Mouse (Mus musculus) ovary, adult 10 weeks (tissue): Measurements from ENCODE around the gene Leap2. TPM values are rescaled to one million over a fixed set of nuclear protein-coding genes. Genes with fewer than 3 reads are reported as not detected.

Source experiments
- polyA plus RNA-seq: library from polyadenylated mRNA; stranded (reverse); fragments of 350-450 nt; fragmentation: Illumina TruSeq; extraction: RNeasy Lipid Tissue Mini Kit (QIAGEN cat#74804); gene quantifications from one replicate; pipeline ENCODE4 v1.2.3, GENCODE M21; 2014

Leap2 gene
- not detected for polyA plus RNA-seq

DNA sequence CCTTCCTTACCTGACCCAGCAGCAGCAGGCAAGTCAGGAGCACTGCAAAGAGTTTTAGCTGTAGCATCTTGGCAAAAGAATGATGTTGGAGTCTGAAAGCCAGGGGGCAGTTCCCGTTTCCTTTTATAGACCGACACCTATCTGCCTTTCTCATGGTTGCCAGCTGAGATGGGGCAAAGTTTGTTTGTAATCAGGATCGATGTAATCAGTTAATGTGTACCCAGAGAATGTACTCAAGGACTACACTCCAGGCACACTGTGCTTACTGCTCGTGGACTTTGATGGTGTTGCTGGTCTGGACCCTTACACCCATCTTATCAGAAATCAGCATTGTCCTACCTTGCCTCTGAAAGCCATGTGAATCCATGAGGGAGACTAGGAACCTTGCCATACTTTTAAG is at the start of gene Leap2:
Gene Leap2 (minus strand): TSS at position 135 of the 400 bp plus-strand sequence.

DNA sequence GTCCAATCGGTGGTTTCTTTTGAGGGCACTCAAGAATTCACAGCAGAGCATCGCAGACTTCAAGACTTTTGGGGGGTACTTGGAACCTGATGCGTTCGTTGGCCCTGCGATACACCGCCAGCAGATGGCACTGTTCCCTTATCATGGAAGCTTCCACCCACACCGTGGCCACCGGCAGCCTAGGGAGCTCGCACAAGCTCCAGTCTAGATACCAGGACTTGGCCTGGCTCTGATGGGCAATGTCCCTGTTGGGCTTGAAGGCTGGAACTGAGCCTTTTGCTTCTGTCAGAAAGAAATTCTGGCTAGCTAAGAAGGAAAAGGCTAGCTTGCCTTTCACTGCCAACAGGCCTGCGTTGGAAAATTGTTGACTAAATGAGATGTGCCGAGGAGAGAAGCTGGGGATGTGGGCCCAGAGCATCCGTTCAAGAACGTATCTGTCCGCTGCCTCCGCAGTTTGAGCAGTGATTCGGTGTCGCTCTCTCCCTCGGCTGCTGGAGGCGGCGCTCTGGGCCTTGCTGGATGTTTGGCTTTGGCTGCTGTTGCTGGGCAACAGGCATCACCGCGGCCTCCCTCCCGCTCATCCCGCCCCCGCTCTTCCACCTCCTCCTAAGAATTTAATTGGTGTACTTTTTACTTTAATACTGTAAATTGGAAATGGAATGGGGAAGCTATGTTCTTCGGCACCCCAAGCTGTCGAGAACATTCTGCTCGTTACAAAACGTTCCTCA is 47.2 kb upstream of the Leap2 start, which contains the start of gene Gm9837:
Gene Gm9837 (minus strand): TSS at position 512 of the 728 bp plus-strand sequence.

DNA sequence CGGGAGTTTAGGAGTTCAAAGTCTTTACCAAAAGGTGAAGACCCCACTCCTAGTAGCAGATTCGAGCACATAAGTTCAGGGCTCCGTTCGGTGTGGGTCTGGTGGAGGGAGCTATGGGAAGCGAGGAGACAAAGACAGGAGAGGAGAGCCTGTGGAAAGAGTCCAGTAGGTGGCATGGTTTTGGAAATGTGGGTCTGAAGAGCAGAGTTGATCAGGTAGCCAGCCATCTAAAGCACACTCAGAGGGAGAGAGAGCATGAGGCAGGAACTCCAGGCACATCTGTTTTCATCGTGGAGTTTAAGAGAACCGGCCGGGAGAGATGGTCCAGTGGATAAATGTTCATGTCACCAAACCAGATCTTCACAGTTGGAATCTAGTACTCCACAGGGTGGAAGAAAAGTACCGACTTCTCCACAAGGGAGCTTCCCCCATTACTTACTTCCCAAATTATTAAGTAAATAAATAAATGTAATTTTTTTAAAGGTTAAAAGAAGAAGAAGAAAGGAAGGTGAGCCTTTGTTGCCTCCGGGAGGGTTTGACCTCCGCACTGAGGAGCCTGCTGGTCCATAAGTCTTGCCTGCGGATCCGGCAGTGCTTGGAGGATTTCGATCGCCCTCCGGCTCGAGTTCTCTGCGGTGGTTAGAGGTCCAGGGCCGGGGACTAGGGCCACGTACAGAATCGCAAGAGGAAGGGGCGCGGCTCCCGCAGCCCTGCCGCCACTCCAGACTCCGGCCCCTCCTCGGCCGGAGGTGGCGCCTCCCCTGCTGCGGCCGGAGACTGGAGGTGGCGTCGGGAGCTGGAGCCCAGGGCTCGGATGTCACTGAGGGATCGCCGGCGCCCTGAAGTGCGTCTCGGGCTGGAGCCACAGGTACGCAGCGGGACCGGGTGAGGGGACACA is 33.8 kb upstream of the Leap2 start, which contains the start of the genes Gm10447 and Shroom1:
Gene Gm10447 (minus strand): TSS at position 637 of the 898 bp plus-strand sequence.
Gene Shroom1 (plus strand): TSS at position 732 of the 898 bp plus-strand sequence.

DNA sequence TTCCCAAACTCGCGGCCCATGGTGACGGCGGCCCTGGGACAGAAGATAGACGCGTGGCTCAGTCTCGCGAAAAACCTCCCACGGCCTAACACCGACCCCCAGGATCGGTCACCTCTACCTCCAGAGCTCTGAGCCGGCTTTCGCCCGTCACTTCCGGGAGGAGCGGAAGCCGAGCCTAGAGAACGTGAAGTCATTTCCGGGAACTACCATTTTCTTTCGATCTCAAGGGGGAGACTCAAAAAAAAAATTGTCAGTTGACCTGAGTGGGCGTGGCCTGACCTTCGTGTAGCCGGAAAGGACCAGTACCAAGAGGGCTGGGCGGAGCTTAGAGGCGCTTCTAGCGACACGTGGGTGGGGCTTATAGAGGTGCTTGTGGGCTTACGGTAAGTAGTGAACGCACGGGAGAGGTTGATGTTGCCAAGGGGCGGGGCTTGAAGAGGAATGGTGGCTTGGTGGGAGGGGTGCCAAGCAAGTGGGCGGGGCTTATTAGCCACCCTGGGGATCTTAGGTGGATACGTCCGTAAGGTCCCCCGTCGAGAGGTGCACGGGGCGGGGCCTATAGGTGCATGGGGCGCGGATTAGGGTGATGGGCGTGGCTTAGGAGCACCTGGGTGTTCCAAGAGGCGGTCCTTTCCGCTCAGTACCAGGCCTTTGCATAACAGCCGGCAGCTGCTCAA is 7.8 kb upstream of the Leap2 start, which contains the start of the genes Uqcrq and Gdf9:
Gene Uqcrq (minus strand): TSS at position 162 of the 677 bp plus-strand sequence.
Gene Gdf9 (plus strand): TSS at position 354 of the 677 bp plus-strand sequence.

Other genes starting within 250 kb of the Leap2 start
- gene Hspa4, start 122.7 kb downstream of the Leap2 start, polyA plus RNA-seq = 905 TPM
- 66.5 TPM for gene Zcchc10, start 98.5 kb downstream of the Leap2 start, polyA plus RNA-seq
- gene Aff4, start 72.3 kb downstream of the Leap2 start, polyA plus RNA-seq = 457 TPM
- gene Uqcrq, start 7.7 kb upstream of the Leap2 start, polyA plus RNA-seq = 15.5 TPM
- gene Gdf9, start 7.9 kb upstream of the Leap2 start, polyA plus RNA-seq = 29.0 TPM
- gene Gm10447, start 33.9 kb upstream of the Leap2 start, polyA plus RNA-seq = not detected
- gene Shroom1, start 34.0 kb upstream of the Leap2 start, polyA plus RNA-seq = 0.26 TPM
- not detected for gene Gm9837, start 47.3 kb upstream of the Leap2 start, polyA plus RNA-seq
- not detected for gene Gm9945, start 57.0 kb upstream of the Leap2 start, polyA plus RNA-seq
- 2.1 TPM for gene Sowaha, start 57.1 kb upstream of the Leap2 start, polyA plus RNA-seq
- 29.7 TPM for gene Sept8, start 96.1 kb upstream of the Leap2 start, polyA plus RNA-seq
- 44.1 TPM for gene Kif3a, start 144.2 kb upstream of the Leap2 start, polyA plus RNA-seq
- not detected for gene Il4, start 195.5 kb upstream of the Leap2 start, polyA plus RNA-seq
- not detected for gene Il13, start 211.5 kb upstream of the Leap2 start, polyA plus RNA-seq